Mouse (Mus musculus) intestine, postnatal 0 days (tissue): ENCODE results near the gene Sox6. TPM values are rescaled to one million over a fixed set of nuclear protein-coding genes. Genes with fewer than 3 reads are reported as not detected.

Experiments
- ATAC-seq: fragments of 200-750 bp; cut with Nextera tagmentation; 2 replicates; pipeline ENCODE4 v1.8.0; 2017; ENCODE audit warnings: mild to moderate bottlenecking, moderate TSS enrichment, moderate library complexity
- H3K27ac ChIP-seq: fragments of 300-500 bp; sonication (generic); 2 replicates; pipeline ENCODE4 v1.5.1; 2014; ENCODE audit warnings: mild to moderate bottlenecking, low read depth, low read length, moderate library complexity
- H3K27me3 ChIP-seq: fragments of 300-500 bp; sonication (generic); replicated peaks from 2 replicates; pipeline ENCODE4 v1.6.1; 2014; ENCODE audit warnings: low read length, mixed read lengths; ENCODE audit not compliant: control insufficient read depth, insufficient read depth
- H3K36me3 ChIP-seq: fragments of 300-500 bp; sonication (generic); 2 replicates; pipeline ENCODE4 v1.6.1; 2014; ENCODE audit warnings: mild to moderate bottlenecking, moderate library complexity; ENCODE audit not compliant: control insufficient read depth, insufficient read depth
- H3K4me1 ChIP-seq: fragments of 300-500 bp; sonication (generic); replicated peaks from 2 replicates; pipeline ENCODE4 v1.6.1; 2014; ENCODE audit warnings: antibody characterized with exemption, low read length, mixed read lengths; ENCODE audit not compliant: control insufficient read depth, insufficient read depth
- H3K4me2 ChIP-seq: fragments of 300-500 bp; sonication (generic); replicated peaks from 2 replicates; pipeline ENCODE4 v1.6.1; 2014; ENCODE audit warnings: low read depth, mild to moderate bottlenecking, moderate library complexity
- H3K4me3 ChIP-seq: fragments of 300-500 bp; sonication (generic); 2 replicates; pipeline ENCODE4 v1.5.1; 2014; ENCODE audit warnings: low read depth, low read length
- H3K9ac ChIP-seq: fragments of 300-500 bp; sonication (generic); 2 replicates; pipeline ENCODE4 v1.6.1; 2014; ENCODE audit warnings: mild to moderate bottlenecking, low read depth, low read length
- H3K9me3 ChIP-seq: fragments of 300-500 bp; sonication (generic); 2 replicates; pipeline ENCODE4 v1.6.1; 2016; ENCODE audit warnings: mixed run types; ENCODE audit not compliant: control insufficient read depth
- CTCF ChIP-seq: sonication (generic); IDR thresholded peaks from 2 replicates; pipeline ENCODE4 v1.5.1; 2016; ENCODE audit warnings: low read depth, mild to moderate bottlenecking, control low read depth, antibody characterized with exemption, moderate library complexity
- WGBS: fragments of 180-500 bp; shearing (Covaris S2); extraction: QIAGEN DNeasy Blood & Tissue Kit; methylation state at CpG from one replicate; pipeline ENCODE4 v1.1.7; 2014; 5-methylcytosine and 5-hydroxymethylcytosine counted together
- polyA plus RNA-seq: library from polyadenylated mRNA; unstranded; fragments of >200 nt; fragmentation: Nextera tagmentation; extraction: Ambion mirVana; gene quantifications from 2 replicates; pipeline ENCODE4 v1.2.1, GENCODE M21; 2015

The Sox6 gene
- polyA plus RNA-seq, 1 experiment from 2014 or later, result 21.6 TPM

GRCm38 (mm10) chr7:115724404-115724803 is 314.2 kb downstream of the Sox6 start:
- no peak overlapping the region for H3K9ac ChIP-seq
- ATAC-seq, result no peak
- no peak overlapping the region for H3K4me3 ChIP-seq
- no peak overlapping the region for H3K27ac ChIP-seq
- H3K4me1 ChIP-seq, result no peaks in the 10 kb centered on the region
- no peak for TF ChIP-seq CTCF
- H3K27me3 ChIP-seq, result no peaks in the 10 kb centered on the region
- H3K36me3 ChIP-seq, result no peaks in the 10 kb centered on the region
- H3K9me3 ChIP-seq, result no peaks in the 10 kb centered on the region
- 74% methylated on average over 2 of the region's 2 CpGs for WGBS
- H3K4me2 ChIP-seq, result no peak overlapping the region

GRCm38 (mm10) chr7:115721624-115722540 is 316.7 kb downstream of the Sox6 start:
- no peak overlapping the region for H3K27ac ChIP-seq
- no peaks in the 10 kb centered on the region for H3K27me3 ChIP-seq
- no peak overlapping the region for H3K4me2 ChIP-seq
- no peaks in the 10 kb centered on the region for H3K36me3 ChIP-seq
- no peaks in the 10 kb centered on the region for H3K9me3 ChIP-seq
- H3K9ac ChIP-seq, result no peak overlapping the region
- 38% methylated on average over 7 of the region's 7 CpGs for WGBS
- no peak for ATAC-seq
- H3K4me3 ChIP-seq, result no peak overlapping the region
- H3K4me1 ChIP-seq, result no peaks in the 10 kb centered on the region
- TF ChIP-seq CTCF, result no peak

- no peak for ATAC-seq
- no peaks in the 10 kb centered on the region for H3K4me1 ChIP-seq
- no peak for TF ChIP-seq CTCF
- H3K9me3 ChIP-seq, result no peaks in the 10 kb centered on the region
- no peaks in the 10 kb centered on the region for H3K27me3 ChIP-seq
- H3K36me3 ChIP-seq, result no peaks in the 10 kb centered on the region
- H3K9ac ChIP-seq, result no peak overlapping the region
- no peak overlapping the region for H3K4me3 ChIP-seq
- no peak overlapping the region for H3K27ac ChIP-seq
- 80% methylated on average over 3 of the region's 3 CpGs for WGBS
- H3K4me2 ChIP-seq, result no peak overlapping the region
These were observed 318.8 kb downstream of the Sox6 start for GRCm38 (mm10) chr7:115719791-115720190.

- no peak for TF ChIP-seq CTCF
- Histone ChIP-seq H3K4me2 (no peak overlapping the region), H3K4me3 (no peak overlapping the region), H3K27ac (no peak overlapping the region), H3K9ac (no peak overlapping the region), H3K4me1 (no peaks in the 10 kb centered on the region), H3K27me3 (no peaks in the 10 kb centered on the region), H3K36me3 (no peaks in the 10 kb centered on the region), H3K9me3 (no peaks in the 10 kb centered on the region)
- no peak for ATAC-seq
- 24% methylated on average over 2 of the region's 2 CpGs for WGBS
These were observed 332.5 kb downstream of the Sox6 start for GRCm38 (mm10) chr7:115706141-115706540.

- no peak for ATAC-seq
- H3K9ac ChIP-seq, result no peak overlapping the region
- peak; percentile 46 for TF ChIP-seq CTCF
These were observed 340.5 kb downstream of the Sox6 start for GRCm38 (mm10) chr7:115698105-115698504.

GRCm38 (mm10) chr7:115693206-115693605 is 345.4 kb downstream of the Sox6 start:
- Histone ChIP-seq H3K27ac (no peak overlapping the region), H3K4me3 (no peak overlapping the region), H3K36me3 (no peaks in the 10 kb centered on the region), H3K9ac (no peak overlapping the region), H3K27me3 (no peaks in the 10 kb centered on the region), H3K9me3 (no peaks in the 10 kb centered on the region), H3K4me1 (no peaks in the 10 kb centered on the region), H3K4me2 (no peak overlapping the region)
- ATAC-seq, result no peak
- TF ChIP-seq CTCF, result no peak
- WGBS, result 75% methylated on average over 8 of the region's 8 CpGs

More at GRCm38 (mm10) chr7:115698105-115698504, 340.5 kb downstream of the Sox6 start:
- H3K4me1 ChIP-seq, result no peaks in the 10 kb centered on the region
- no peaks in the 10 kb centered on the region for H3K36me3 ChIP-seq
- WGBS, result 90% methylated on average over 1 of the region's 1 CpGs
- no peaks in the 10 kb centered on the region for H3K27me3 ChIP-seq
- no peak overlapping the region for H3K27ac ChIP-seq
- H3K4me3 ChIP-seq, result no peak overlapping the region
- no peaks in the 10 kb centered on the region for H3K9me3 ChIP-seq
- H3K4me2 ChIP-seq, result no peak overlapping the region
